Mouse (Mus musculus) bone marrow macrophage, adult 2 months (primary cell): ENCODE measurements around the gene Gm10392.

ENCODE experiments used
- CTCF ChIP-seq: IDR thresholded peaks from 2 replicates; pipeline ENCODE4 v1.5.1; 2012; ENCODE audit warnings: low read depth, mild to moderate bottlenecking, low read length, moderate library complexity
- POLR2A ChIP-seq: IDR thresholded peaks from 2 replicates; pipeline ENCODE4 v1.6.1; 2012; ENCODE audit warnings: mild to moderate bottlenecking, low read depth, low read length, borderline replicate concordance

GRCm38 (mm10) chr11:77518051-77518798 is 773 bp downstream of the Gm10392 start:
- TF ChIP-seq CTCF: no peak
- no peak for TF ChIP-seq POLR2A
